Mouse (Mus musculus): ENCODE data around the gene 4930432K21Rik. TPM values are rescaled to one million over a fixed set of nuclear protein-coding genes. Genes with fewer than 3 reads are reported as not detected.

Gene 4930432K21Rik
- polyA plus RNA-seq, 1 experiment from 2014 or later: 1.2 TPM

DNA sequence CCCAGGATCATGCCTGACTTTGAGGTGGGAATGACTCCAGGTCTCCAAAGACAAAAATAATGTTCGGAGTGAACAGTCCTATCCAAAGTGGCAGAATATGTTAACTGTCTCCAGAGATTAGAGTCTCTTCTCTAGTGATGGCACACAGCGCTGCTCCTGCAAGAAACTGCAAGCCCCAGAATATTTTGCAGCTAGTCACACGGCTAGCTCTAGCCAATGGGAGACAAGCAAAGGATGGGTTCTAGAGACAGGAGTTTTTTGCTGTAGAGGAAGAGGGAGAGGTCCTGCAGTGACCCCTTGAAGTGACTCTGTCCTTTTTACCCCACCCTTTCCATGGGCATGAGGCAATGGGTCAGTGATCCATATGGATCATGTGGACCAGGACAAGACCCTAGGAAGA lies 10.0 kb upstream of the 4930432K21Rik start:
- Histone ChIP-seq H3K36me3 (ENCODE audit: control insufficient read depth, insufficient read depth) (peaks cover 71% of the 10 kb centered on the region), H3K4me2 (ENCODE audit: low read depth, low read length) (no peak overlapping the region), H3K4me1 (ENCODE audit: control insufficient read depth, insufficient read depth, low read length) (no peaks in the 10 kb centered on the region), H3K27me3 (ENCODE audit: control insufficient read depth, insufficient read depth, low read length) (no peaks in the 10 kb centered on the region), H3K27ac (ENCODE audit: low read length) (no peak overlapping the region), H3K9me3 (replicated peaks; ENCODE audit: control insufficient read depth, low read length) (no peaks in the 10 kb centered on the region), H3K4me3 (ENCODE audit: low read length) (no peak overlapping the region), H3K9ac (ENCODE audit: low read length) (no peak overlapping the region)
- ATAC-seq (replicated peaks; ENCODE audit: extremely low read depth, insufficient read depth, low FRiP score): no peak
- 85% methylated on average over 3 of the region's 3 CpGs for WGBS

DNA sequence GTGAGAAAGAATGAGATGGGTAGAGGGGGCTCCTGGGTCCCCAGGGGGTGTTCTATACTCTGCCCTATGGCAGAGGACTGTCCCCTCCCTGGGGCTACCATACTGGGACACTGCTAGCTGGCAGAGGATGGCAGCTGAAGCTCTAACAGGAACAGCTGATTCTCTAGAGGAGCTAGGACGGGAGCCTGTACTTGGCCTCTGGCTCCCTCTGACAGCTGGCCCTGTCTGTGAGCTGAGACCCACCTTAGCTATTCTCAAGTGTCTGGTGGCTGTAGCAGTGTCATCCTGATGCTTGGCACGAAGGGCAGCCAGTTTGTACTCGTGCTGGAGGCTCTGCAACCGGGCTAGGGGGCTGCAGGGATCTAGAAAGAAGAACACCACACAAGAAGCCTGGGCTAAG lies 7.0 kb upstream of the 4930432K21Rik start:
- no peak for ATAC-seq (replicated peaks; ENCODE audit: extremely low read depth, insufficient read depth, low FRiP score)
- H3K36me3 ChIP-seq (ENCODE audit: control insufficient read depth, insufficient read depth): peaks cover 65% of the 10 kb centered on the region
- H3K27ac ChIP-seq (ENCODE audit: low read length): no peak overlapping the region
- 81% methylated on average over 4 of the region's 4 CpGs for WGBS
- no peak overlapping the region for H3K4me3 ChIP-seq (ENCODE audit: low read length)
- no peaks in the 10 kb centered on the region for H3K27me3 ChIP-seq (ENCODE audit: control insufficient read depth, insufficient read depth, low read length)
- H3K4me1 ChIP-seq (ENCODE audit: control insufficient read depth, insufficient read depth, low read length): no peaks in the 10 kb centered on the region
- no peak overlapping the region for H3K9ac ChIP-seq (ENCODE audit: low read length)
- no peak overlapping the region for H3K4me2 ChIP-seq (ENCODE audit: low read depth, low read length)
- no peaks in the 10 kb centered on the region for H3K9me3 ChIP-seq (replicated peaks; ENCODE audit: control insufficient read depth, low read length)

DNA sequence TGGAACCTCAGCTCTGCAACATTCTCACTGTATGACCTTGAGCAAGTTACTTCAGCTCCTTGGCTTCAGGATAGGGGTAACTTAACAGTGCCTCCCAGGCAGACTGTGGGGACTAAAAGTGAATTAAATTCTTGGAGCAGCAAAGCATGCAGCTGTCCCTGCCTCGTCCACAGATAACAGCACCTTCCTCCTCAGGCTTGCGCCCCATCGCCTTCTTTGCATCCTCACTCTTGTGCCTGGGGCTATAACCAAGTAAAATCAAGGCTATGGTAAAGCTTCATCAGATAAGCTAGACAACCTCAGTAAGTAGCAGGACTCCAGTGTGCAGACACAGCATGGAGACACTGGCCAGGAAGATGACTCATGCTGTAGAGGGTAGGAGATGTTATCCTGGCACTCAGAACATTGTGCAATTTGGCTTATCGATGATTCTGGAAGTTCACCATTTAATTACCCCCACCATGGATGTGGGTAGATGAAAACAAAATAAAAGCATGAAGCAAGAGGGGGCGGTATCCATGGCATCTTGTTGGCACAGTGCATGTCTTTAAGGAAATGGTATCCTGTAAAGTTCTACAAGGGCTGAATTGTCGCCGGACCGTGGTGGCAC lies 3.1 kb upstream of the 4930432K21Rik start:
- Histone ChIP-seq H3K4me3 (ENCODE audit: low read length) (no peak overlapping the region), H3K4me2 (ENCODE audit: low read depth, low read length) (no peak overlapping the region), H3K27ac (ENCODE audit: low read length) (no peak overlapping the region), H3K4me1 (ENCODE audit: control insufficient read depth, insufficient read depth, low read length) (peaks cover 14% of the 10 kb centered on the region), H3K9ac (ENCODE audit: low read length) (no peak overlapping the region), H3K36me3 (ENCODE audit: control insufficient read depth, insufficient read depth) (peaks cover 37% of the 10 kb centered on the region), H3K9me3 (replicated peaks; ENCODE audit: control insufficient read depth, low read length) (no peaks in the 10 kb centered on the region), H3K27me3 (ENCODE audit: control insufficient read depth, insufficient read depth, low read length) (no peaks in the 10 kb centered on the region)
- 87% methylated on average over 8 of the region's 8 CpGs for WGBS
- no peak for ATAC-seq (replicated peaks; ENCODE audit: extremely low read depth, insufficient read depth, low FRiP score)

DNA sequence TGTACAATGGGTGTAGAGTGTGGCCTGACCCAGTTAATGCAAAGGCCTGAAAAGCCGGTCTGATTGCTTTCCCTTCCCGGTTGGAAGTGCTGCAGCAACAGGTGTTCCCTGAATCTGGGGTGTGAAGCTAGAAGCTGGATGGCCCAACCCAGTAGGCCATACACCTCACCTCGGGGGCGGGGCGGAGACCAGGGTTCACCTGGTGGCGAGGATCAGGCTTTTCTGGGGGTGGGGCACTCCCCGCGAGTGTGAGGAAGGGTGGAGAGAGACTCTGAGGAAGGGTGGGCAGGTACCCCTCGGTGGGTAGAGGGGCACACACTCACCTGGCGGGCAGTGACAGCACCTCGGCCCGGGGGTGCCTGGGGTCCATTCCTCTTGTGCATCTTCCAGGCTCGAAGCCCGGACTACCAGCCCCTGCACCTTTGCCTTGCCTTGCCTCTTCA lies 480 bp upstream of the 4930432K21Rik start:
- Histone ChIP-seq H3K36me3 (ENCODE audit: control insufficient read depth, insufficient read depth) (peaks cover 17% of the 10 kb centered on the region), H3K4me3 (ENCODE audit: low read length) (peak overlapping the region; percentile 85), H3K27ac (ENCODE audit: low read length) (no peak overlapping the region), H3K9me3 (replicated peaks; ENCODE audit: control insufficient read depth, low read length) (no peaks in the 10 kb centered on the region), H3K4me1 (ENCODE audit: control insufficient read depth, insufficient read depth, low read length) (peaks cover 14% of the 10 kb centered on the region), H3K9ac (ENCODE audit: low read length) (peak overlapping the region; percentile 89), H3K27me3 (ENCODE audit: control insufficient read depth, insufficient read depth, low read length) (no peaks in the 10 kb centered on the region), H3K4me2 (ENCODE audit: low read depth, low read length) (peak overlapping the region; percentile 89)
- peak; percentile 10; the same call in 1 of the 2 replicates for ATAC-seq (replicated peaks; ENCODE audit: extremely low read depth, insufficient read depth, low FRiP score)
- 6% methylated on average over 14 of the region's 14 CpGs for WGBS

DNA sequence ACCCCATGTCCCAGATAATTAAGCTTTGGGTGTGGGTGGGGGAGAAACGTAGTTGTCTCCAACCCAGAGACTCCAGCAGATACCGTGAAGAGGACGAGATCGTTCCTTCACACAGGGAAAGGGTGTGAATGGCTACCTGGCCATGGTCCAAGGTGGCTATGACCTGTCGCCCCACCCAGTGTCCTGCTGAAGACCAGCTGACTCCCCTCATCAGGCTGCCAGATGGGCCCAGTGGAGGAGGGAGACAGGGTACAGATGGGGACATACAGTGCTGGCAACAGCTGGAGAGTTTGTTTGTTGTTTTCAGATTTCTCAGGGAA lies 666 bp downstream of the 4930432K21Rik start:
- H3K27ac ChIP-seq (ENCODE audit: low read length): no peak overlapping the region
- 58% methylated on average over 5 of the region's 5 CpGs for WGBS
- H3K4me3 ChIP-seq (ENCODE audit: low read length): peak overlapping the region; percentile 85
- H3K27me3 ChIP-seq (ENCODE audit: control insufficient read depth, insufficient read depth, low read length): no peaks in the 10 kb centered on the region
- no peak for ATAC-seq (replicated peaks; ENCODE audit: extremely low read depth, insufficient read depth, low FRiP score)
- peak overlapping the region; percentile 89 for H3K4me2 ChIP-seq (ENCODE audit: low read depth, low read length)
- H3K36me3 ChIP-seq (ENCODE audit: control insufficient read depth, insufficient read depth): peaks cover 5% of the 10 kb centered on the region
- H3K9me3 ChIP-seq (replicated peaks; ENCODE audit: control insufficient read depth, low read length): no peaks in the 10 kb centered on the region
- H3K9ac ChIP-seq (ENCODE audit: low read length): peak overlapping the region; percentile 89
- peaks cover 14% of the 10 kb centered on the region for H3K4me1 ChIP-seq (ENCODE audit: control insufficient read depth, insufficient read depth, low read length)

DNA sequence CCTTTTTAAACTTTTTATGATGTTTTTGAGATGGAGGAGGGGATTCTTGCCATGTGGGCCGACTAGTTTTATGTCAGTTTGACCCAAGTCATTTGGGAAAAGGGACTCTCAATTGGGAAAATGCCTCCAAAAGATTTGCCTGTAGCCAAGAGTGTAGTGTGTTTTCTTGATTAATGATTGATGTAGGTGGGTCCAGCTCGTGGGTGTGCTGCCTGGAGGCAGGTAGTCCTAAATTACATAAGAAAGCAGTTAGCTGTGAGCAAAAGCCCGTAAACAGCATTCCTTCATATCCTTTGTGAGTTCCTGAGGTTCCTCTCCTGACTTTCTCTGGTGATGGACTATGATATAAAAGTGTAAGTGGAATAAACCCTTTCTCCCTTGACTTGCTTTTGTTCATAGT lies 1.4 kb downstream of the 4930432K21Rik start:
- 79% methylated on average over 3 of the region's 3 CpGs for WGBS
- no peak overlapping the region for H3K9ac ChIP-seq (ENCODE audit: low read length)
- H3K9me3 ChIP-seq (replicated peaks; ENCODE audit: control insufficient read depth, low read length): no peaks in the 10 kb centered on the region
- no peaks in the 10 kb centered on the region for H3K36me3 ChIP-seq (ENCODE audit: control insufficient read depth, insufficient read depth)
- no peak overlapping the region for H3K4me3 ChIP-seq (ENCODE audit: low read length)
- no peak overlapping the region for H3K4me2 ChIP-seq (ENCODE audit: low read depth, low read length)
- H3K27ac ChIP-seq (ENCODE audit: low read length): no peak overlapping the region
- ATAC-seq (replicated peaks; ENCODE audit: extremely low read depth, insufficient read depth, low FRiP score): no peak
- no peaks in the 10 kb centered on the region for H3K27me3 ChIP-seq (ENCODE audit: control insufficient read depth, insufficient read depth, low read length)
- peaks cover 14% of the 10 kb centered on the region for H3K4me1 ChIP-seq (ENCODE audit: control insufficient read depth, insufficient read depth, low read length)

DNA sequence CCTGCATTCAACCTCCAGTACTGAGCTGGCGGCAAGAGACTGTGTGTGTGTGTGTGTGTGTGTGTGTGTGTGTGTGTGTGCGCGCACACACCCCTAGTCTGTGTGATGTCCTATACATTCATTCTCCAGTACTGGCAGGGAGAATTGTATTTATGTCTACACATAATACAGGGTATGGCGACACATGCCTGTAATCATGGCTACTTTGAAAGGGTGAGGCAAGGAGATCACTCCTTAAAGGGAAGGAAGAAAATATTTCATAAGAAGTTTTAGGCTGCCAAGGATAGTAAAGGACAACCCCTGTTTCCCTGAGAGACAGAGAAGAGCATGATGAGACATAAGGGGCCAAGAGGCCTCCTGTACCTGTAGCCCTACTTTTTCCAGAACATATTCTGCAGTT lies 9.8 kb downstream of the 4930432K21Rik start:
- Histone ChIP-seq H3K9me3 (replicated peaks; ENCODE audit: control insufficient read depth, low read length) (no peaks in the 10 kb centered on the region), H3K36me3 (ENCODE audit: control insufficient read depth, insufficient read depth) (no peaks in the 10 kb centered on the region), H3K4me3 (ENCODE audit: low read length) (no peak overlapping the region), H3K9ac (ENCODE audit: low read length) (no peak overlapping the region), H3K27ac (ENCODE audit: low read length) (no peak overlapping the region), H3K27me3 (ENCODE audit: control insufficient read depth, insufficient read depth, low read length) (no peaks in the 10 kb centered on the region), H3K4me2 (ENCODE audit: low read depth, low read length) (no peak overlapping the region), H3K4me1 (ENCODE audit: control insufficient read depth, insufficient read depth, low read length) (no peaks in the 10 kb centered on the region)
- ATAC-seq (replicated peaks; ENCODE audit: extremely low read depth, insufficient read depth, low FRiP score): no peak
- WGBS: 86% methylated on average over 4 of the region's 4 CpGs

DNA sequence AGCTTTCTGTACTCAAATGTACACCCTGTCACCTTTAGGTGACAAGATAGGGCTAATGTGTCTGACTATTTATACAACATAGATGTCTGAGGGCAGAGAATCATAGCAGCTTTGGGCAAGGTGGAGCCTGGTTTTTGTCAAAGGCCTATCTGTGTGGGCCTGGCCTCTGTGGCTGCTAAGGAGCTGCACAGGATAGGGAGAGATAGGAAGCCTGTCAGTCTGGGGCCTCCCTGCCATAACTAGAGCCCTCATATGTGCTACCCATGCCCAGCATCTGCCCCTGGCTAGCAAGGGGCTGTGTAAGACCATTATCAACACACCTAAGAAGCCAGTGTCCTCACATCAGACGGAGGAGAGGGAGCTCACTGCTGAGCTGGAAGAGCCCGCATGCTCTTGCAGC lies 19.9 kb downstream of the 4930432K21Rik start:
- Histone ChIP-seq H3K9ac (ENCODE audit: low read length) (no peak overlapping the region), H3K27me3 (ENCODE audit: control insufficient read depth, insufficient read depth, low read length) (no peaks in the 10 kb centered on the region), H3K36me3 (ENCODE audit: control insufficient read depth, insufficient read depth) (peaks cover 5% of the 10 kb centered on the region; the same call in 1 of the 2 replicates), H3K4me1 (ENCODE audit: control insufficient read depth, insufficient read depth, low read length) (peaks cover 6% of the 10 kb centered on the region; the same call in 1 of the 2 replicates), H3K4me2 (ENCODE audit: low read depth, low read length) (no peak overlapping the region), H3K4me3 (ENCODE audit: low read length) (no peak overlapping the region), H3K9me3 (replicated peaks; ENCODE audit: control insufficient read depth, low read length) (no peaks in the 10 kb centered on the region), H3K27ac (ENCODE audit: low read length) (no peak overlapping the region)
- ATAC-seq (replicated peaks; ENCODE audit: extremely low read depth, insufficient read depth, low FRiP score): no peak
- 68% methylated on average over 2 of the region's 2 CpGs for WGBS

DNA sequence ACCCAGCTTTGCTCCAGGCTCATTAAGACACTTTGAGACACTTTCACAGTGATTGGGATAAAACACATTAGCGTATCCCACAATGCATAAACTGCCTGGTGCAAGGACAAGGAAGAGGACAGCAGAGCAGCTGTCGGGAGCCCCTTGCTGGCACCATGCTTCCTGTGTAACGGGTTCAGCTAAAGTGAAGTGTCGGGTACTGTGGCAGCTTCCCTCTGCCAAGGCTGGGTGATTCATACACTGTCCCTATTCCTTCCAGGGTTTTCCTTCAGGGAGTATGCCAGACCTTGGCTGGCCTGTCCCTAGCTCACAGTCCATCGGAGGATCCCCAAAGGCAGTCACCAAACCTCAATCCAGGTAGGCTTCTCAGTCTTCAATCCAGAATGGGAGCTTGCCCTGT lies 22.3 kb downstream of the 4930432K21Rik start:
- H3K9ac ChIP-seq (ENCODE audit: low read length): no peak overlapping the region
- peaks cover 6% of the 10 kb centered on the region; the same call in 1 of the 2 replicates for H3K4me1 ChIP-seq (ENCODE audit: control insufficient read depth, insufficient read depth, low read length)
- ATAC-seq (replicated peaks; ENCODE audit: extremely low read depth, insufficient read depth, low FRiP score): no peak
- no peaks in the 10 kb centered on the region for H3K27me3 ChIP-seq (ENCODE audit: control insufficient read depth, insufficient read depth, low read length)
- no peak overlapping the region for H3K4me3 ChIP-seq (ENCODE audit: low read length)
- 86% methylated on average over 5 of the region's 5 CpGs for WGBS
- peaks cover 12% of the 10 kb centered on the region; the same call in 1 of the 2 replicates for H3K36me3 ChIP-seq (ENCODE audit: control insufficient read depth, insufficient read depth)
- no peaks in the 10 kb centered on the region for H3K9me3 ChIP-seq (replicated peaks; ENCODE audit: control insufficient read depth, low read length)
- H3K4me2 ChIP-seq (ENCODE audit: low read depth, low read length): no peak overlapping the region
- H3K27ac ChIP-seq (ENCODE audit: low read length): no peak overlapping the region

Data from heart, embryonic 16.5 days (tissue).